Mouse (Mus musculus) small intestine, adult 2 months (tissue): ENCODE data around the gene Cpxm2.

Source experiments
- CTCF ChIP-seq: fragments of 200-500 bp; IDR thresholded peaks from 2 replicates; pipeline ENCODE4 v1.5.1; 2012; ENCODE audit warnings: low read depth, mild to moderate bottlenecking, control low read depth, inconsistent platforms, low read length, moderate library complexity, mixed read lengths; ENCODE audit not compliant: insufficient replicate concordance, insufficient read length; ENCODE audit errors: extremely low read depth
- POLR2A ChIP-seq: fragments of 200-500 bp; IDR thresholded peaks from 2 replicates; pipeline ENCODE4 v1.6.1; 2012; ENCODE audit warnings: low read depth, mild to moderate bottlenecking, control low read depth, inconsistent platforms, low read length, moderate library complexity

GRCm38 (mm10) chr7:132046662-132047061 lies 107.9 kb downstream of the Cpxm2 start:
- TF ChIP-seq CTCF (no peak), POLR2A (no peak)
